Mouse (Mus musculus): ENCODE data around the gene Bpifc.

Bpifc gene

DNA sequence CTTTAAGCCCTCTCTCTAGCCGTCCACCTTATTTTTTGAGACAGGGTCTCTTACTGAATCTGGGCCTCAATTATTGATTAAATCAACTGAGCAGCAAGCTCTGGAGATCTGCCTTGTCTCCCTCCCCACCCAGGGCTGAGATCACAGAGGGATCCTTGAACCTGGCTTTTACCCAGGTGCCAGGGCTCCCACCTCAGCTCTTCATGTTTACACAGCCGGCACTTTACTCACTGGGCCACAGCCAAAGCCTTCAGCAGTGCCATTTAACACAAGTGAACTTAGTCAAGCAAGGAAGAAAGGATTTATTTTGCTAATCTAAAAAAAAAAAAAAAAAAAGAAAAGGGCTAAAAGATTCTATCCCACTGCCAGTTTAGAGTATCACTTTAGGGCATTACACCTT lies 57.3 kb downstream of the Bpifc start:
- in situ Hi-C loops (cut with MseI, MboI): loop anchor here in 1 of 2 experiments (25.0 kb wide), 1 partner anchor 508 kb away; no protein-coding TSS in a partner anchor

- in situ Hi-C loops (cut with MseI, MboI): loop anchor here in 1 of 2 experiments (25.0 kb wide), 1 partner anchor 509 kb away; no protein-coding TSS in a partner anchor
Measured at GRCm38 (mm10) chr10:85953401-85953800, 58.3 kb downstream of the Bpifc start.

DNA sequence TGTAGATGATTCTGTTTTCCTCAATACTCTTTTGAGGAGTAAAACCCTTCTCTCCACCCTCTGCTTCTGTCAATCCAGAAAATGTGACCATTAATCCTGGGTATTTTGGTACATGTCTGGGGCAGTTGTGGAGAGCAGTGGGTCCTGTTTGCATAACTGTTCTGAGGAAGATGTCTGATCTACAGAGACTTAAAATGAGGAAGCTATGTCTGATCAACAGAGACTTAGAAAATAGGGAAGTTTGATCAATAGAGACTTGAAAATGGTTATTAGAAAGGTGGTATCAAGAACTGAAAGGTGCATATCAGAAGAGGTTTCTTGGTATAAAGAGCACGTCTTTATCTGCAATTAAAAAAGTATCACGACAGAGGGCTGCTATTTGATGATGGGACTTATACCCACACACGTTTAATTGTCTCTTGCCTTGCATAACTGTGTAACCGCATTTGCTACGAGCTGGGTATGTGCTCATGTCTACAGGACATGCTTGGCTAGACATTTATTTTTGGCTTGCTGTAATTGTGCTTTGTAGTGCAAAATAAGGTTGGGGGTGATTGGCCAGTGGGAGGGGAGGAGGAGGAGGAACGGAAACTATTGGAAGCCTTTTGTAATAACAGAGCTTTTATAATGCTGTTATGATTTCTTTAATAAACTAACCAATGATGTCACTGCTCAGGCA lies 59.8 kb downstream of the Bpifc start:
- in situ Hi-C loops (cut with MseI, MboI): loop anchor here in 1 of 2 experiments (25.0 kb wide), 1 partner anchor 510 kb away; no protein-coding TSS in a partner anchor

DNA sequence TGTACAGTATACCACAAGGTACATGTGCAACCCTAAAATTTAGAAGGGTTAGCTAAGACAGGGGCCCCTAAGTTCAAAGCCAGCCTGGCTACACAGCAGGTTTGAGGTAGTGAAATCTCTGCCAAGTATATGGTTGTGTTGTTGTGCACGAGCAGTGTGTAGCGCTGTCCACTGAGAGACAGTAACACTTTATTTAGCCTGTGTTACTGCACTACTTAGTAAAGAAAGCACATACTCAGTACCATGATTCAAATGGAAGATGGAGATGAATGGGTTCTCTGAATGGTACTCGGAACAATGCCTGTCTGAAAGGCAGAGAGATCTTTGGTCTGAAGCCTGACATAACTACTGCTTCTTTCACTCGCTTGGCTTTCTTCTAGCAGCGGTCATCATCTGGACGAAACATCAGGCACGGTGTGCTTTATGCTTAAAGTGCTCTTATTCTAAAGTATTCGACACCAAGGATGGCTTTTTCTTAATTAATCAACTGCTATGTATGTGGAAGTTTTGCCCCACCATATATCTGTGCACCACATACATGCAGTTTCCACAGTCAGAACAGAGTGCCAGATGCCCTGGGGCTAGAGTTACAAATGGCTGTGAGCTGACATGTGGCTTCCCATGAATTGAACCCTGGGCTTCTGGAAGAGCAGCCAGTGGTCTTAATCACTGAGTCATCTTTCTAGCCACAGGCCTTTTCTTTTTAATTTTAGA lies 63.1 kb downstream of the Bpifc start:
- in situ Hi-C loops (cut with MseI, MboI): no loop called here

DNA sequence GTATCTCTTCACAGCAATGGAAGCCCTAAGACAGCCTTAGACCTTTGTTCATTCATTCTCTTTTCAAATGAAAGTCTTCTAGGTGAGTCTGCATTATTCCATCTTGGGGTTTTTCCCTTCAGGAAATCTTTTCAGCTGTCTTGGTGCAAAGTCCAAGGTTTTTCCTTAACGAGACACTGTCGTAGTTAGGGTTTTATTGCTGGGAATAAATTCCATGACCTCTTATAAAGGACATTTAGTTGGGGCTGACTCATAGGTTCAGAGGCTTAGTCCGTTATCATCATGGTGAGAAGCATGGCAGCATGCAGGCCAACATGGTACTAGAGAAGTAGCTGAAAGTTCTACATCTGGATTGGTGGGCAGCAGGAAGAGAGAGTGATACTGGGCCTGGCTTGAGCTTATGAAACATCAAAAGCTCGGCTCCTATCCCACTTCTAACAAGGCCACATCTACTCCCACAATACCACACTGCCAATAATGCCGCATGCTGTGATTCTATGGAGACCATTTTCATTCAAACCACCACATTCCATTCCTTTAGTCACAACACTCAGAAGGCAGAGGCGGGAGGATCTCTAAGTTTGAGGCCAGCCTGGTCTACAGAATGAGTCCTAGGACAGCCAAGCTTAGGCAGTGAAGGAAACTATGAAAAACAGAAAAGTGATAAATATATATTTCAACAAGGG lies 75.3 kb downstream of the Bpifc start:
- in situ Hi-C loops (cut with MseI, MboI): no loop called here

DNA sequence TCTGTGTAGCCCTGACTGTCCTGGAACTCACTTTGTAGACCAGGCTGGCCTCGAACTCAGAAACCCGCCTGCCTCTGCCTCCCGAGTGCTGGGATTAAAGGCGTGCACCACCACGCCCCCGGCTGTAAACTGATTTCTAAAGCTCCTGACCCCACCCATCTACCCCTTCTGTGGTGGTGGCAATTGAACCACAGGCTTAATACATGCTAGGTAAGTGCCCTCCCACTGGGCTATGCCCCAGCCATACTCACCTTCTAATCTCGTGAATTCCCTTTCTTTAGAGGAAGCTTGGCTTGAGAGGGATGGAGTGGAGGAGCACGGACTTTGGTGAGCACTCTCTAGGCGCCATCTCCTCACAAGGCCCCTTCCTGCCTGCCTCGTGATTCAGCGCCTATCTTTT lies 81.7 kb downstream of the Bpifc start:
- in situ Hi-C loops (cut with MseI, MboI): no loop called here

GRCm38 (mm10) chr10:85929208-85929591 lies 82.5 kb downstream of the Bpifc start:
- in situ Hi-C loops (cut with MseI, MboI): no loop called here

DNA sequence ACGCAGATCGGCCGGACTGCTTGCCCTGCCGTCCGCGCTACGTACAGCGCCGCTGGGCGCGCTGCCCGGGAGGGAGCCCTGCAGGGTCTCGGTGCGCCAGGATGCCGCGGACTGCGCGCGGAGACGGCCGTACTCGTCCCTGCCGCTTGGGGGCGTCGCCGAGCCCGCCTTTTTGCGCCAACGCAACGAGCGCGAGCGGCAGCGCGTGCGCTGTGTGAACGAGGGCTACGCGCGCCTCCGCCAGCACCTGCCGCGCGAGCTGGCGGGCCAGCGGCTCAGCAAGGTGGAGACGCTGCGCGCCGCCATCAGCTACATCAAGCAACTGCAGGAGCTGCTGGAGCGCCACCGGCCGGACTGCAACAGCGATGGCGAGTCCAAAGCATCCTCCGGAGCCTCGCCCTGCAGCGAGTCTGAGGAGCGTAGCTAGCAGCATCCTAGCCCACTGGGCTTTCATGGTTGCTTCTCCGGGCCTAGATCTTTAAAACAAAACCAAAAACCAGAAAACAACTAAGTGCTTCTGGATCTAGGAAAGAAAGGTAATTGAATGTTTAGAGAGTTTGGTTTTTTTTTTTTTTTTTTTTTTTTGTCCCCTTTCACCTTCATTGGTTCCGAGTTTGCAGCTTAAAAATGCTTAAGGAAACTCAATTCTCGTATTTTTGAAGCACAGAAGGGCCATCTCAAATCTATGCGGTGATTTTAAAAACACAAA lies 83.0 kb downstream of the Bpifc start:
- in situ Hi-C loops (cut with MseI, MboI): no loop called here

- in situ Hi-C loops (cut with MseI, MboI): no loop called here
Measured at GRCm38 (mm10) chr10:85927676-85928445, 83.8 kb downstream of the Bpifc start, which contains the start of gene Ascl4. Gene Ascl4, plus strand, starts transcription at chr10:85927681.

GRCm38 (mm10) chr10:85916498-85917309 lies 95.0 kb downstream of the Bpifc start, which contains the start of gene Prdm4:
Gene Prdm4, minus strand, starts transcription at chr10:85917142.
- in situ Hi-C loops (cut with MseI, MboI): no loop called here
